ENCODE assay signal across 8 mouse cellular contexts in genomic region chr10:88376770-88377169, GRCm38 (mm10). TPM values are rescaled to one million over a fixed set of nuclear protein-coding genes. Genes with fewer than 3 reads are reported as not detected.
DNase-seq lines count a peak whose midpoint lies in the region; ATAC-seq and TF ChIP-seq lines count a peak whose summit lies in the region.

No protein-coding gene starts in this region.

- H3K9me3 ChIP-seq in midbrain, embryonic 11.5 days (ENCODE audit: control insufficient read depth, low read length) = no peaks in the 10 kb centered on the region
- no peaks in the 10 kb centered on the region for H3K9me3 ChIP-seq in midbrain, embryonic 13.5 days
- no peaks in the 10 kb centered on the region for H3K9me3 ChIP-seq in limb, embryonic 14.5 days (ENCODE audit: control insufficient read depth, low read length)

- H3K27me3 ChIP-seq in midbrain, embryonic 11.5 days (ENCODE audit: control insufficient read depth, insufficient read depth, low read length) = no peaks in the 10 kb centered on the region
- no peaks in the 10 kb centered on the region for H3K27me3 ChIP-seq in midbrain, embryonic 13.5 days
- H3K27me3 ChIP-seq in limb, embryonic 14.5 days (ENCODE audit: control insufficient read depth, insufficient read depth, low read length) = no peaks in the 10 kb centered on the region

- no peak overlapping the region for H3K9ac ChIP-seq in midbrain, embryonic 11.5 days (ENCODE audit: low read length)
- no peak overlapping the region for H3K9ac ChIP-seq in midbrain, embryonic 13.5 days (replicated peaks)
- H3K9ac ChIP-seq in limb, embryonic 14.5 days (ENCODE audit: low read depth, low read length, severe bottlenecking) = no peak overlapping the region

- H3K27ac ChIP-seq in midbrain, embryonic 11.5 days (ENCODE audit: low read depth, low read length) = no peak overlapping the region
- no peak overlapping the region for H3K27ac ChIP-seq in midbrain, embryonic 13.5 days
- no peak overlapping the region for H3K27ac ChIP-seq in limb, embryonic 14.5 days (replicated peaks; ENCODE audit: low read depth, low read length)

- no peaks in the 10 kb centered on the region; the same call in 1 of the 2 replicates for H3K4me1 ChIP-seq in midbrain, embryonic 11.5 days (ENCODE audit: control insufficient read depth, insufficient read depth, low read length)
- peaks cover 15% of the 10 kb centered on the region for H3K4me1 ChIP-seq in midbrain, embryonic 13.5 days (replicated peaks)
- H3K4me1 ChIP-seq in limb, embryonic 14.5 days (ENCODE audit: control insufficient read depth, insufficient read depth, low read length) = peaks cover 11% of the 10 kb centered on the region; the same call in 1 of the 2 replicates

- peak; percentile 96 for DNase-seq in midbrain, embryonic 11.5 days (ENCODE audit: low spot score, missing footprints)
- peak; percentile 94 to 97 for DNase-seq in cerebellum, postnatal 10 days
- peak; percentile 93 to 94 for DNase-seq in frontal cortex, postnatal 25 days (ENCODE audit: low spot score in 2 of 2)
- DNase-seq in induced T-regulatory cell, adult 2 months (ENCODE audit: low read depth) = peak; percentile 91
- DNase-seq in limb, embryonic 14.5 days (ENCODE audit: low spot score) = peak; percentile 80
- DNase-seq in thymus, adult 18-20 months = peak; percentile 51 to 58

- ATAC-seq in midbrain, embryonic 11.5 days (ENCODE audit: low FRiP score) = no peak
- no peak for ATAC-seq in midbrain, embryonic 13.5 days
- ATAC-seq in limb, embryonic 14.5 days (ENCODE audit: low FRiP score, low read depth) = peak; percentile 10; the same call in 1 of the 2 replicates
- peak; percentile 74 for ATAC-seq in neutrophil, adult 5-6 weeks (ENCODE audit: extremely low read depth, insufficient number of reproducible peaks, low FRiP score, poor library complexity, severe bottlenecking)

- no peak for TF ChIP-seq POLR2A in limb, embryonic 14.5 days (IDR thresholded peaks at IDR 0.05; ENCODE audit: borderline replicate concordance, extremely low read depth, insufficient read depth, insufficient read length)

- H3K36me3 ChIP-seq in midbrain, embryonic 11.5 days (ENCODE audit: control insufficient read depth, insufficient read depth, low read length) = no peaks in the 10 kb centered on the region
- no peaks in the 10 kb centered on the region for H3K36me3 ChIP-seq in midbrain, embryonic 13.5 days
- no peaks in the 10 kb centered on the region for H3K36me3 ChIP-seq in limb, embryonic 14.5 days (ENCODE audit: control insufficient read depth, insufficient read depth, low read length)

- no peak overlapping the region for H3K4me2 ChIP-seq in midbrain, embryonic 11.5 days
- no peak overlapping the region for H3K4me2 ChIP-seq in midbrain, embryonic 13.5 days (replicated peaks)
- H3K4me2 ChIP-seq in limb, embryonic 14.5 days (replicated peaks; ENCODE audit: low read depth, low read length, severe bottlenecking) = no peak overlapping the region

- WGBS in midbrain, embryonic 11.5 days = 14% methylated on average over 11 of the region's 11 CpGs
- 8% methylated on average over 11 of the region's 11 CpGs for WGBS in midbrain, embryonic 13.5 days
- WGBS in limb, embryonic 14.5 days = 8% methylated on average over 11 of the region's 11 CpGs

- no peak overlapping the region for H3K4me3 ChIP-seq in midbrain, embryonic 11.5 days (ENCODE audit: low read depth, low read length)
- no peak overlapping the region for H3K4me3 ChIP-seq in midbrain, embryonic 13.5 days (replicated peaks)
- no peak overlapping the region for H3K4me3 ChIP-seq in limb, embryonic 14.5 days (replicated peaks; ENCODE audit: low read length)

RNA-seq across cellular contexts. Expression of gene Dram1, which starts 2.1 kb away (rescaled TPM):
- 0.34 and 0.76 TPM in 2 replicates for polyA plus RNA-seq in midbrain, embryonic 11.5 days (2014; fragmentation: Nextera tagmentation; extraction: Ambion mirVana)
- polyA plus RNA-seq in midbrain, embryonic 13.5 days (2015; fragmentation: Nextera tagmentation; extraction: Ambion mirVana) = 0.31 and 0.36 TPM in 2 replicates
- 2.2 TPM in 2 replicates for polyA plus RNA-seq in limb, embryonic 14.5 days (2012; rRNA removed)
- 1.3 and 1.8 TPM in 2 replicates for polyA plus RNA-seq in limb, embryonic 14.5 days (2014; fragmentation: Nextera tagmentation; extraction: Ambion mirVana)
- 20.1 and 22.1 TPM in 2 replicates for total RNA-seq in neutrophil, adult 5-6 weeks (2017)

RNA-seq across cellular contexts. Expression of gene Gnptab, which starts 2.2 kb away (rescaled TPM):
- 6.5 and 7.0 TPM in 2 replicates for polyA plus RNA-seq in midbrain, embryonic 11.5 days (2014; fragmentation: Nextera tagmentation; extraction: Ambion mirVana)
- 12.9 and 13.4 TPM in 2 replicates for polyA plus RNA-seq in midbrain, embryonic 13.5 days (2015; fragmentation: Nextera tagmentation; extraction: Ambion mirVana)
- 19.4 and 19.7 TPM in 2 replicates for polyA plus RNA-seq in limb, embryonic 14.5 days (2012; rRNA removed)
- 8.9 and 9.2 TPM in 2 replicates for polyA plus RNA-seq in limb, embryonic 14.5 days (2014; fragmentation: Nextera tagmentation; extraction: Ambion mirVana)
- total RNA-seq in neutrophil, adult 5-6 weeks (2017) = 34.7 and 35.9 TPM in 2 replicates

Comparison
In these comparisons a context has a peak if more than half of its experiments do, and no peak if none do; other contexts are left out.
1. ATAC-seq: peak in limb, embryonic 14.5 days (single experiment) and neutrophil, adult 5-6 weeks (single experiment); none in midbrain, embryonic 11.5 days (single experiment) and midbrain, embryonic 13.5 days (single experiment).
2. Peak in every context shown above with its lines, with median percentiles within 50 percentile points of each other: DNase-seq.